Mouse (Mus musculus) CH12.LX (cell line): ENCODE data around the gene Sipa1l2. TPM values are rescaled to one million over a fixed set of nuclear protein-coding genes. Genes with fewer than 3 reads are reported as not detected.

ENCODE experiments used
- DNase-seq: peaks from one replicate; pipeline ENCODE4 v3.0.0-alpha.2; 2013; ENCODE audit errors: extremely low read depth
- H3K27ac ChIP-seq: 2 replicates; pipeline ENCODE4 v1.5.1; 2012; ENCODE audit warnings: low read depth, mild to moderate bottlenecking, control low read depth, moderate library complexity; ENCODE audit not compliant: insufficient read depth
- H3K27me3 ChIP-seq: replicated peaks from 2 replicates; pipeline ENCODE3; 2012; ENCODE audit warnings: inconsistent platforms
- H3K36me3 ChIP-seq, 2 experiments: replicated peaks in 1 of 2; 2 replicates each; pipeline versions ENCODE3 to v1.6.1; 2012; ENCODE audit warnings: inconsistent platforms in 1 of 2, low read length in 1 of 2, mild to moderate bottlenecking in 1 of 2, mixed read lengths in 1 of 2, moderate library complexity in 1 of 2; ENCODE audit not compliant: control insufficient read depth in 1 of 2, insufficient read depth in 1 of 2
- H3K4me1 ChIP-seq, 2 experiments: 2 replicates each; pipeline ENCODE4 v1.6.1; 2012; ENCODE audit warnings: inconsistent platforms in 1 of 2, moderate library complexity in 1 of 2; ENCODE audit not compliant: insufficient read depth in 2 of 2, control insufficient read depth in 1 of 2
- H3K4me2 ChIP-seq: 2 replicates; pipeline ENCODE4 v1.6.1; 2012; ENCODE audit warnings: low read depth, mild to moderate bottlenecking, control low read depth; ENCODE audit not compliant: poor library complexity, insufficient read depth, severe bottlenecking
- H3K4me3 ChIP-seq, 3 experiments: fragments of 150-350 bp in 1 of 3; sonication (generic) in 1 of 3; replicated peaks in 1 of 3; 2 replicates each; pipeline versions ENCODE3 to v1.5.1; 2011 to 2012; ENCODE audit warnings: low read depth in 2 of 3, low read length in 2 of 3, mild to moderate bottlenecking in 2 of 3, moderate library complexity in 2 of 3, control low read depth in 1 of 3, improper control_type of control experiment in 1 of 3, inconsistent platforms in 1 of 3, mixed read lengths in 1 of 3; ENCODE audit not compliant: poor library complexity in 1 of 3
- H3K79me2 ChIP-seq: replicated peaks from 2 replicates; pipeline ENCODE4 v1.6.1; 2012; ENCODE audit warnings: mild to moderate bottlenecking, moderate library complexity; ENCODE audit not compliant: control insufficient read depth, poor library complexity, insufficient read depth, severe bottlenecking; ENCODE audit errors: extremely low read depth
- H3K9ac ChIP-seq: 2 replicates; pipeline ENCODE4 v1.6.1; 2012; ENCODE audit warnings: low read depth, mild to moderate bottlenecking, control low read depth, moderate library complexity; ENCODE audit not compliant: insufficient read depth
- H3K9me3 ChIP-seq: replicated peaks from 2 replicates; pipeline ENCODE3; 2012; ENCODE audit warnings: low read length, inconsistent platforms, mixed read lengths
- CHD1 ChIP-seq: IDR thresholded peaks from 2 replicates; pipeline ENCODE4 v1.6.1; 2012; ENCODE audit warnings: low read depth, low read length, improper control_type of control experiment, inconsistent platforms
- HCFC1 ChIP-seq: IDR thresholded peaks from 2 replicates; pipeline ENCODE4 v1.6.1; 2012; ENCODE audit warnings: low read depth, mild to moderate bottlenecking, inconsistent platforms, low read length, improper control_type of control experiment
- JUN ChIP-seq: IDR thresholded peaks from 2 replicates; pipeline ENCODE4 v1.6.1; 2011; ENCODE audit warnings: low read depth, mild to moderate bottlenecking, low read length, improper control_type of control experiment, moderate library complexity; ENCODE audit not compliant: insufficient read depth
- JUND ChIP-seq: conservative IDR thresholded peaks from 2 replicates; pipeline ENCODE4 v1.6.1; 2011; ENCODE audit warnings: low read depth, low read length, improper control_type of control experiment
- MAX ChIP-seq: IDR thresholded peaks from 2 replicates; pipeline ENCODE4 v1.6.1; 2011; ENCODE audit warnings: low read length, improper control_type of control experiment
- MEF2A ChIP-seq: IDR thresholded peaks from 2 replicates; pipeline ENCODE4 v1.6.1; 2014; ENCODE audit warnings: low read depth, mild to moderate bottlenecking, inconsistent platforms, low read length, improper control_type of control experiment, borderline replicate concordance
- MYC ChIP-seq: IDR thresholded peaks from 2 replicates; pipeline ENCODE4 v1.6.1; 2011; ENCODE audit warnings: low read depth, mild to moderate bottlenecking, improper control_type of control experiment, low read length
- NRF1 ChIP-seq: IDR thresholded peaks from 2 replicates; pipeline ENCODE4 v1.6.1; 2014; ENCODE audit warnings: low read depth, mild to moderate bottlenecking, inconsistent platforms, low read length, improper control_type of control experiment, moderate library complexity
- PAX5 ChIP-seq: IDR thresholded peaks from 2 replicates; pipeline ENCODE4 v1.6.1; 2012; ENCODE audit warnings: low read length, inconsistent platforms, mixed read lengths
- POLR2A ChIP-seq: IDR thresholded peaks from 2 replicates; pipeline ENCODE4 v1.6.1; 2011; ENCODE audit warnings: low read depth, mild to moderate bottlenecking, improper control_type of control experiment, low read length
- POLR2AphosphoS2 ChIP-seq: IDR thresholded peaks from 2 replicates; pipeline ENCODE4 v1.6.1; 2011; ENCODE audit warnings: low read depth, low read length, improper control_type of control experiment
- RAD21 ChIP-seq: IDR thresholded peaks from 2 replicates; pipeline ENCODE4 v1.6.1; 2011; ENCODE audit warnings: low read depth, mild to moderate bottlenecking, low read length, improper control_type of control experiment, moderate library complexity
- TBP ChIP-seq: conservative IDR thresholded peaks from 2 replicates; pipeline ENCODE4 v1.6.1; 2011; ENCODE audit warnings: low read depth, low read length, improper control_type of control experiment
- UBTF ChIP-seq: IDR thresholded peaks from 2 replicates; pipeline ENCODE4 v1.6.1; 2012; ENCODE audit warnings: low read depth, mild to moderate bottlenecking, inconsistent platforms, low read length, improper control_type of control experiment, moderate library complexity
- USF1 ChIP-seq: IDR thresholded peaks from 2 replicates; pipeline ENCODE4 v1.6.1; 2014; ENCODE audit warnings: low read depth, mild to moderate bottlenecking, inconsistent platforms, low read length, improper control_type of control experiment
- ZC3H11A ChIP-seq: IDR thresholded peaks from 2 replicates; pipeline ENCODE4 v1.6.1; 2012; ENCODE audit warnings: low read depth, mild to moderate bottlenecking, inconsistent platforms, low read length, improper control_type of control experiment
- ZMIZ1 ChIP-seq: IDR thresholded peaks from 2 replicates; pipeline ENCODE4 v1.6.1; 2012; ENCODE audit warnings: low read depth, mild to moderate bottlenecking, inconsistent platforms, low read length, improper control_type of control experiment
- ZNF384 ChIP-seq: IDR thresholded peaks from 2 replicates; pipeline ENCODE4 v1.6.1; 2012; ENCODE audit warnings: low read depth, low read length, improper control_type of control experiment, inconsistent platforms
- dilution Hi-C: fragments of 300-500 bp; cut with MboI; formaldehyde crosslinking; loops from 2 replicates; pipeline ENCODE4 v1.14.3; 2020; ENCODE audit warnings: low sequenced_read_pairs; ENCODE audit not compliant: extremely low pct_unique_long_range_greater_than_20kb, extremely low pct_ligation_motif_present
- in situ Hi-C: fragments of 300-500 bp; cut with MboI; formaldehyde crosslinking; loops from 3 replicates; pipeline ENCODE4 v1.14.3; 2019; ENCODE audit warnings: low sequenced_read_pairs, low pct_ligation_motif_present, low pct_unique_long_range_greater_than_20kb, mixed read lengths
- polyA plus RNA-seq: library from polyadenylated mRNA; unstranded; fragments of >175 nt; gene quantifications from 2 replicates; pipeline ENCODE4 v1.2.1, GENCODE M21; 2012; ENCODE audit warnings: low read depth; ENCODE audit not compliant: insufficient read length
- total RNA-seq, 2 experiments: library from RNA; depleted of rRNA; stranded (reverse); fragments of 300-350 nt in 1 of 2; fragments of >200 nt in 1 of 2; gene quantifications; 2 replicates each; pipeline ENCODE4 v1.2.3; 2012 to 2014

The Sipa1l2 gene
- total and polyA plus RNA-seq, 3 experiments, result 2.0 to 5.6 (median 2.7) TPM

GRCm38 (mm10) chr8:125444457-125445224 lies 125.0 kb downstream of the Sipa1l2 start:
- dilution Hi-C loops, result no loop called here
- no peak for TF ChIP-seq JUND
- TF ChIP-seq MAX, result no peak
- TF ChIP-seq POLR2A, result no peak
- no peak for TF ChIP-seq ZC3H11A
- no peak for TF ChIP-seq RAD21
- no peak for TF ChIP-seq HCFC1
- no peak for TF ChIP-seq TBP
- TF ChIP-seq MYC, result no peak
- no peaks in the 10 kb centered on the region for H3K79me2 ChIP-seq
- H3K27me3 ChIP-seq, result no peaks in the 10 kb centered on the region
- no peak overlapping the region for H3K27ac ChIP-seq
- H3K4me3 ChIP-seq, result no peak overlapping the region
- DNase-seq, result no peak
- peaks cover 29 to 57% of the 10 kb centered on the region in 2 experiments for H3K36me3 ChIP-seq
- H3K4me2 ChIP-seq, result no peak overlapping the region
- H3K4me1 ChIP-seq, result peaks cover 2 to 17% of the 10 kb centered on the region in 2 experiments; a peak in 3 of 4 replicates
- H3K9me3 ChIP-seq, result peaks cover 2% of the 10 kb centered on the region
- in situ Hi-C loops, result no loop called here
- no peak overlapping the region for H3K9ac ChIP-seq

- H3K79me2 ChIP-seq, result no peaks in the 10 kb centered on the region
- no peak overlapping the region for H3K27ac ChIP-seq
- H3K4me3 ChIP-seq, result no peak overlapping the region
- H3K4me1 ChIP-seq, result peaks cover 0 to 13% of the 10 kb centered on the region in 2 experiments; a peak in 2 of 4 replicates
- peaks cover 2% of the 10 kb centered on the region for H3K9me3 ChIP-seq
- no peaks in the 10 kb centered on the region for H3K27me3 ChIP-seq
- H3K4me2 ChIP-seq, result no peak overlapping the region
- TF ChIP-seq PAX5 (no peak), NRF1 (no peak)
- TF ChIP-seq, all 38 proteins: peak for 0
- dilution Hi-C loops, result no loop called here
- Histone ChIP-seq H3K9ac (no peak overlapping the region), H3K36me3 (peaks cover 6 to 69% of the 10 kb centered on the region in 2 experiments)
- DNase-seq, result no peak
- in situ Hi-C loops, result no loop called here
Observed at GRCm38 (mm10) chr8:125435320-125436100, 134.1 kb downstream of the Sipa1l2 start.

- no peak overlapping the region for H3K9ac ChIP-seq
- in situ Hi-C loops (no loop called here), dilution Hi-C loops (no loop called here)
- no peak overlapping the region for H3K4me2 ChIP-seq
- no peak for DNase-seq
- H3K27me3 ChIP-seq, result no peaks in the 10 kb centered on the region
- TF ChIP-seq USF1, result no peak
- TF ChIP-seq MEF2A, result no peak
- no peak for TF ChIP-seq UBTF
- no peak for TF ChIP-seq ZMIZ1
- no peak for TF ChIP-seq JUND
- no peak for TF ChIP-seq TBP
- no peak for TF ChIP-seq ZNF384
- TF ChIP-seq JUN, result no peak
- TF ChIP-seq MYC, result no peak
- TF ChIP-seq ZC3H11A, result no peak
- no peak for TF ChIP-seq POLR2AphosphoS2
- no peak for TF ChIP-seq CHD1
- H3K79me2 ChIP-seq, result no peaks in the 10 kb centered on the region
- H3K4me3 ChIP-seq, result no peak overlapping the region
- H3K27ac ChIP-seq, result no peak overlapping the region
- no peaks in the 10 kb centered on the region for H3K9me3 ChIP-seq
- H3K4me1 ChIP-seq, result peaks cover 0 to 27% of the 10 kb centered on the region in 2 experiments; a peak in 2 of 4 replicates
- peaks cover 6 to 61% of the 10 kb centered on the region in 2 experiments for H3K36me3 ChIP-seq
Observed at GRCm38 (mm10) chr8:125434151-125434550, 135.5 kb downstream of the Sipa1l2 start.
